Mouse (Mus musculus) CH12.LX (cell line): ENCODE data around the gene Sept1. TPM values are rescaled to one million over a fixed set of nuclear protein-coding genes. Genes with fewer than 3 reads are reported as not detected.
A peak's percentile ranks its signal among the peaks of the same experiment; 100 is the strongest.

Source experiments
- DNase-seq: peaks from one replicate; pipeline ENCODE4 v3.0.0-alpha.2; 2013; ENCODE audit errors: extremely low read depth
- H3K27ac ChIP-seq: 2 replicates; pipeline ENCODE4 v1.5.1; 2012; ENCODE audit warnings: low read depth, mild to moderate bottlenecking, control low read depth, moderate library complexity; ENCODE audit not compliant: insufficient read depth
- H3K27me3 ChIP-seq: replicated peaks from 2 replicates; pipeline ENCODE3; 2012; ENCODE audit warnings: inconsistent platforms
- H3K36me3 ChIP-seq, 2 experiments: replicated peaks in 1 of 2; 2 replicates each; pipeline versions ENCODE3 to v1.6.1; 2012; ENCODE audit warnings: inconsistent platforms in 1 of 2, low read length in 1 of 2, mild to moderate bottlenecking in 1 of 2, mixed read lengths in 1 of 2, moderate library complexity in 1 of 2; ENCODE audit not compliant: control insufficient read depth in 1 of 2, insufficient read depth in 1 of 2
- H3K4me1 ChIP-seq, 2 experiments: 2 replicates each; pipeline ENCODE4 v1.6.1; 2012; ENCODE audit warnings: inconsistent platforms in 1 of 2, moderate library complexity in 1 of 2; ENCODE audit not compliant: insufficient read depth in 2 of 2, control insufficient read depth in 1 of 2
- H3K4me2 ChIP-seq: 2 replicates; pipeline ENCODE4 v1.6.1; 2012; ENCODE audit warnings: low read depth, mild to moderate bottlenecking, control low read depth; ENCODE audit not compliant: poor library complexity, insufficient read depth, severe bottlenecking
- H3K4me3 ChIP-seq, 3 experiments: fragments of 150-350 bp in 1 of 3; sonication (generic) in 1 of 3; replicated peaks in 1 of 3; 2 replicates each; pipeline versions ENCODE3 to v1.5.1; 2011 to 2012; ENCODE audit warnings: low read depth in 2 of 3, low read length in 2 of 3, mild to moderate bottlenecking in 2 of 3, moderate library complexity in 2 of 3, control low read depth in 1 of 3, improper control_type of control experiment in 1 of 3, inconsistent platforms in 1 of 3, mixed read lengths in 1 of 3; ENCODE audit not compliant: poor library complexity in 1 of 3
- H3K79me2 ChIP-seq: replicated peaks from 2 replicates; pipeline ENCODE4 v1.6.1; 2012; ENCODE audit warnings: mild to moderate bottlenecking, moderate library complexity; ENCODE audit not compliant: control insufficient read depth, poor library complexity, insufficient read depth, severe bottlenecking; ENCODE audit errors: extremely low read depth
- H3K9ac ChIP-seq: 2 replicates; pipeline ENCODE4 v1.6.1; 2012; ENCODE audit warnings: low read depth, mild to moderate bottlenecking, control low read depth, moderate library complexity; ENCODE audit not compliant: insufficient read depth
- H3K9me3 ChIP-seq: replicated peaks from 2 replicates; pipeline ENCODE3; 2012; ENCODE audit warnings: low read length, inconsistent platforms, mixed read lengths
- BHLHE40 ChIP-seq: IDR thresholded peaks from 2 replicates; pipeline ENCODE4 v1.6.1; 2011; ENCODE audit warnings: mild to moderate bottlenecking, low read depth, low read length, improper control_type of control experiment
- CHD1 ChIP-seq: IDR thresholded peaks from 2 replicates; pipeline ENCODE4 v1.6.1; 2012; ENCODE audit warnings: low read depth, low read length, improper control_type of control experiment, inconsistent platforms
- CHD2 ChIP-seq: IDR thresholded peaks from 2 replicates; pipeline ENCODE4 v1.6.1; 2011; ENCODE audit warnings: low read length, improper control_type of control experiment
- CTCF ChIP-seq, 2 experiments: IDR thresholded peaks in 1 of 2; conservative IDR thresholded peaks in 1 of 2; 2 replicates each; pipeline ENCODE4 v1.5.1; 2011 to 2012; ENCODE audit warnings: low read depth in 2 of 2, low read length in 2 of 2, improper control_type of control experiment in 1 of 2, inconsistent platforms in 1 of 2, mild to moderate bottlenecking in 1 of 2, moderate library complexity in 1 of 2
- E2F4 ChIP-seq: IDR thresholded peaks from 2 replicates; pipeline ENCODE4 v1.6.1; 2011; ENCODE audit warnings: low read depth, low read length, improper control_type of control experiment; ENCODE audit not compliant: insufficient replicate concordance
- ELF1 ChIP-seq: IDR thresholded peaks from 2 replicates; pipeline ENCODE4 v1.6.1; 2014; ENCODE audit warnings: low read depth, mild to moderate bottlenecking, inconsistent platforms, low read length, improper control_type of control experiment
- EP300 ChIP-seq: IDR thresholded peaks from 2 replicates; pipeline ENCODE4 v1.6.1; 2011; ENCODE audit warnings: low read length, improper control_type of control experiment
- ETS1 ChIP-seq: conservative IDR thresholded peaks from 2 replicates; pipeline ENCODE4 v1.6.1; 2012; ENCODE audit warnings: low read depth, mild to moderate bottlenecking, inconsistent platforms, low read length, improper control_type of control experiment, moderate library complexity
- GABPA ChIP-seq: IDR thresholded peaks from 2 replicates; pipeline ENCODE4 v1.6.1; 2012; ENCODE audit warnings: low read depth, low read length, improper control_type of control experiment, inconsistent platforms; ENCODE audit not compliant: insufficient replicate concordance
- HCFC1 ChIP-seq: IDR thresholded peaks from 2 replicates; pipeline ENCODE4 v1.6.1; 2012; ENCODE audit warnings: low read depth, mild to moderate bottlenecking, inconsistent platforms, low read length, improper control_type of control experiment
- IRF4 ChIP-seq: IDR thresholded peaks from 2 replicates; pipeline ENCODE4 v1.6.1; 2014; ENCODE audit warnings: low read depth, mild to moderate bottlenecking, inconsistent platforms, low read length, improper control_type of control experiment
- JUN ChIP-seq: IDR thresholded peaks from 2 replicates; pipeline ENCODE4 v1.6.1; 2011; ENCODE audit warnings: low read depth, mild to moderate bottlenecking, low read length, improper control_type of control experiment, moderate library complexity; ENCODE audit not compliant: insufficient read depth
- KAT2A ChIP-seq: IDR thresholded peaks from 2 replicates; pipeline ENCODE4 v1.6.1; 2012; ENCODE audit warnings: low read length, improper control_type of control experiment, inconsistent platforms; ENCODE audit not compliant: insufficient replicate concordance
- MAFK ChIP-seq: IDR thresholded peaks from 2 replicates; pipeline ENCODE4 v1.6.1; 2011; ENCODE audit warnings: low read length, improper control_type of control experiment; ENCODE audit not compliant: insufficient replicate concordance
- MAX ChIP-seq: IDR thresholded peaks from 2 replicates; pipeline ENCODE4 v1.6.1; 2011; ENCODE audit warnings: low read length, improper control_type of control experiment
- MAZ ChIP-seq: IDR thresholded peaks from 2 replicates; pipeline ENCODE4 v1.6.1; 2012; ENCODE audit warnings: low read depth, mild to moderate bottlenecking, inconsistent platforms, low read length, improper control_type of control experiment, moderate library complexity
- MEF2A ChIP-seq: IDR thresholded peaks from 2 replicates; pipeline ENCODE4 v1.6.1; 2014; ENCODE audit warnings: low read depth, mild to moderate bottlenecking, inconsistent platforms, low read length, improper control_type of control experiment, borderline replicate concordance
- MXI1 ChIP-seq: IDR thresholded peaks from 2 replicates; pipeline ENCODE4 v1.6.1; 2011; ENCODE audit warnings: mild to moderate bottlenecking, low read depth, low read length, improper control_type of control experiment
- MYC ChIP-seq: IDR thresholded peaks from 2 replicates; pipeline ENCODE4 v1.6.1; 2011; ENCODE audit warnings: low read depth, mild to moderate bottlenecking, improper control_type of control experiment, low read length
- NELFE ChIP-seq: IDR thresholded peaks from 2 replicates; pipeline ENCODE4 v1.6.1; 2011; ENCODE audit warnings: low read depth, low read length, improper control_type of control experiment
- POLR2A ChIP-seq: IDR thresholded peaks from 2 replicates; pipeline ENCODE4 v1.6.1; 2011; ENCODE audit warnings: low read depth, mild to moderate bottlenecking, improper control_type of control experiment, low read length
- RAD21 ChIP-seq: IDR thresholded peaks from 2 replicates; pipeline ENCODE4 v1.6.1; 2011; ENCODE audit warnings: low read depth, mild to moderate bottlenecking, low read length, improper control_type of control experiment, moderate library complexity
- SIN3A ChIP-seq: IDR thresholded peaks from 2 replicates; pipeline ENCODE4 v1.6.1; 2012; ENCODE audit warnings: low read length, improper control_type of control experiment, inconsistent platforms
- SMC3 ChIP-seq: IDR thresholded peaks from 2 replicates; pipeline ENCODE4 v1.6.1; 2011; ENCODE audit warnings: low read depth, low read length, improper control_type of control experiment
- TBP ChIP-seq: conservative IDR thresholded peaks from 2 replicates; pipeline ENCODE4 v1.6.1; 2011; ENCODE audit warnings: low read depth, low read length, improper control_type of control experiment
- TCF12 ChIP-seq: IDR thresholded peaks from 2 replicates; pipeline ENCODE4 v1.6.1; 2014; ENCODE audit warnings: low read depth, mild to moderate bottlenecking, inconsistent platforms, low read length, improper control_type of control experiment
- UBTF ChIP-seq: IDR thresholded peaks from 2 replicates; pipeline ENCODE4 v1.6.1; 2012; ENCODE audit warnings: low read depth, mild to moderate bottlenecking, inconsistent platforms, low read length, improper control_type of control experiment, moderate library complexity
- USF1 ChIP-seq: IDR thresholded peaks from 2 replicates; pipeline ENCODE4 v1.6.1; 2014; ENCODE audit warnings: low read depth, mild to moderate bottlenecking, inconsistent platforms, low read length, improper control_type of control experiment
- ZC3H11A ChIP-seq: IDR thresholded peaks from 2 replicates; pipeline ENCODE4 v1.6.1; 2012; ENCODE audit warnings: low read depth, mild to moderate bottlenecking, inconsistent platforms, low read length, improper control_type of control experiment
- ZKSCAN1 ChIP-seq: IDR thresholded peaks from 2 replicates; pipeline ENCODE4 v1.6.1; 2012; ENCODE audit warnings: low read depth, inconsistent platforms, low read length, improper control_type of control experiment, borderline replicate concordance
- ZMIZ1 ChIP-seq: IDR thresholded peaks from 2 replicates; pipeline ENCODE4 v1.6.1; 2012; ENCODE audit warnings: low read depth, mild to moderate bottlenecking, inconsistent platforms, low read length, improper control_type of control experiment
- ZNF384 ChIP-seq: IDR thresholded peaks from 2 replicates; pipeline ENCODE4 v1.6.1; 2012; ENCODE audit warnings: low read depth, low read length, improper control_type of control experiment, inconsistent platforms
- dilution Hi-C: fragments of 300-500 bp; cut with MboI; formaldehyde crosslinking; loops from 2 replicates; pipeline ENCODE4 v1.14.3; 2020; ENCODE audit warnings: low sequenced_read_pairs; ENCODE audit not compliant: extremely low pct_unique_long_range_greater_than_20kb, extremely low pct_ligation_motif_present
- in situ Hi-C: fragments of 300-500 bp; cut with MboI; formaldehyde crosslinking; loops from 3 replicates; pipeline ENCODE4 v1.14.3; 2019; ENCODE audit warnings: low sequenced_read_pairs, low pct_ligation_motif_present, low pct_unique_long_range_greater_than_20kb, mixed read lengths
- polyA plus RNA-seq: library from polyadenylated mRNA; unstranded; fragments of >175 nt; gene quantifications from 2 replicates; pipeline ENCODE4 v1.2.1, GENCODE M21; 2012; ENCODE audit warnings: low read depth; ENCODE audit not compliant: insufficient read length
- total RNA-seq, 2 experiments: library from RNA; depleted of rRNA; stranded (reverse); fragments of 300-350 nt in 1 of 2; fragments of >200 nt in 1 of 2; gene quantifications; 2 replicates each; pipeline ENCODE4 v1.2.3; 2012 to 2014

Sept1 gene
- total and polyA plus RNA-seq, 3 experiments = 42.7 to 171 (median 92.3) TPM

- no peaks in the 10 kb centered on the region for H3K27me3 ChIP-seq
- peak overlapping the region; percentile 39 for H3K4me2 ChIP-seq
- H3K9me3 ChIP-seq = peaks cover 22% of the 10 kb centered on the region
- peaks cover 10 to 31% of the 10 kb centered on the region in 2 experiments for H3K4me1 ChIP-seq
- in situ Hi-C loops (no loop called here), dilution Hi-C loops (no loop called here)
- peaks cover 11 to 42% of the 10 kb centered on the region in 2 experiments for H3K36me3 ChIP-seq
- peak; percentile 83 for DNase-seq
- 0 out of 2 replicates have a peak overlapping the region, but pooled peaks have one; percentile 37 for H3K9ac ChIP-seq
- no peaks in the 10 kb centered on the region for H3K79me2 ChIP-seq
- peak overlapping the region; percentile 100 for H3K27ac ChIP-seq
- TF ChIP-seq ZMIZ1 = peak; percentile 78; the same call in 1 of the 2 replicates
- TF ChIP-seq TCF12 = peak; percentile 77
- TF ChIP-seq SIN3A = peak; percentile 79
- 0 out of 2 replicates have a peak, but pooled peaks have one; percentile 14 for TF ChIP-seq E2F4
- TF ChIP-seq EP300 = peak; percentile 73
- peak; percentile 41; the same call in 1 of the 2 replicates for TF ChIP-seq IRF4
- TF ChIP-seq HCFC1 = 0 out of 2 replicates have a peak, but pooled peaks have one; percentile 16
- TF ChIP-seq CHD1 = peak; percentile 72; the same call in 1 of the 2 replicates
- TF ChIP-seq MAX = peak; percentile 90; the same call in 1 of the 2 replicates
- TF ChIP-seq SMC3 = no peak
- no peak for TF ChIP-seq CTCF (conservative IDR thresholded peaks at IDR 0.05 in 1 of 2, IDR thresholded peaks at IDR 0.05 in 1 of 2; ENCODE audit: low read depth in 2 of 2, low read length in 2 of 2)
- peak; percentile 70 for TF ChIP-seq ETS1
- no peak for TF ChIP-seq ZNF384
- no peak for TF ChIP-seq ZC3H11A
- peak; percentile 14; the same call in 1 of the 2 replicates for TF ChIP-seq JUN
- TF ChIP-seq GABPA = no peak
- TF ChIP-seq UBTF = no peak
- peak; percentile 55 for TF ChIP-seq MAZ
- 0 out of 2 replicates have a peak, but pooled peaks have one; percentile 25 for TF ChIP-seq NELFE
- TF ChIP-seq MAFK = peak; percentile 48; the same call in 1 of the 2 replicates
- TF ChIP-seq CHD2 = peak; percentile 59; the same call in 1 of the 2 replicates
- peak; percentile 85 for TF ChIP-seq BHLHE40
- no peak for TF ChIP-seq RAD21
- peak; percentile 64; the same call in 1 of the 2 replicates for TF ChIP-seq ELF1
- TF ChIP-seq POLR2A = peak; percentile 37
- peak; percentile 87 for TF ChIP-seq MYC
- TF ChIP-seq ZKSCAN1 = no peak
- peak; percentile 84 for TF ChIP-seq MXI1
- 0 out of 2 replicates have a peak, but pooled peaks have one; percentile 65 for TF ChIP-seq MEF2A
- no peak for TF ChIP-seq USF1
- 0 out of 2 replicates have a peak, but pooled peaks have one; percentile 28 for TF ChIP-seq KAT2A
- 0 out of 2 replicates have a peak, but pooled peaks have one; percentile 31 for TF ChIP-seq TBP
- H3K4me3 ChIP-seq = no peak overlapping the region
Measured at GRCm38 (mm10) chr7:127165607-127166493, 67.1 kb downstream of the Sept1 start.
